Comparison of ENCODE assay signal across 24 mouse cellular contexts in genomic region chr7:143373265-143373664, GRCm38 (mm10).
DNase-seq lines count a peak whose midpoint lies in the region; ATAC-seq lines count a peak whose summit lies in the region.
"Had no signal": no experiment of that assay in that cellular context is flagged by ENCODE, and none has a peak within 500 bp of the region (broad histone marks: within the 10 kb centered on the region; RNA-seq: fewer than 3 reads in every experiment).

No protein-coding gene starts in this region.

- no peaks in the 10 kb centered on the region for H3K36me3 ChIP-seq in heart, embryonic 15.5 days
- H3K36me3 ChIP-seq in embryonic facial prominence, embryonic 13.5 days, result no peaks in the 10 kb centered on the region
- no peaks in the 10 kb centered on the region for H3K36me3 ChIP-seq in macrophage (ENCODE audit: inconsistent target)
- no peaks in the 10 kb centered on the region for H3K36me3 ChIP-seq in intestine, embryonic 16.5 days (ENCODE audit: control insufficient read depth, insufficient read depth, low read length)
- H3K36me3 ChIP-seq: forebrain, embryonic 15.5 days; hindbrain, embryonic 12.5 days; lung, embryonic 15.5 days; midbrain, embryonic 15.5 days; neural tube, embryonic 15.5 days had no signal

- H3K4me3 ChIP-seq in heart, embryonic 15.5 days, result no peak overlapping the region
- H3K4me3 ChIP-seq in embryonic facial prominence, embryonic 13.5 days, result no peak overlapping the region
- H3K4me3 ChIP-seq in macrophage (ENCODE audit: inconsistent target), result no peak overlapping the region
- no peak overlapping the region for H3K4me3 ChIP-seq in intestine, embryonic 16.5 days (ENCODE audit: low read length)
- H3K4me3 ChIP-seq: erythroblast, embryonic 14.5 days; forebrain, embryonic 15.5 days; hindbrain, embryonic 12.5 days; left cerebral cortex, adult 2 months; lung, embryonic 15.5 days; midbrain, embryonic 15.5 days; neural tube, embryonic 15.5 days had no signal

- ATAC-seq in heart, embryonic 15.5 days (replicated peaks; ENCODE audit: insufficient number of reproducible peaks, insufficient read depth, low FRiP score, low read depth), result no peak
- ATAC-seq in embryonic facial prominence, embryonic 13.5 days (ENCODE audit: insufficient number of reproducible peaks, insufficient read depth, low FRiP score, low TSS enrichment, low read depth), result no peak
- no peak for ATAC-seq in intestine, embryonic 16.5 days
- ATAC-seq: forebrain, embryonic 15.5 days; midbrain, embryonic 15.5 days had no signal

- WGBS in heart, embryonic 15.5 days, result 42% methylated on average over 3 of the region's 3 CpGs
- 79% methylated on average over 3 of the region's 3 CpGs for WGBS in embryonic facial prominence, embryonic 13.5 days
- WGBS in macrophage (ENCODE audit: missing documents), result 26% methylated on average over 3 of the region's 3 CpGs
- WGBS in intestine, embryonic 16.5 days, result 82% methylated on average over 3 of the region's 3 CpGs

- DNase-seq in heart, adult 18-20 months, result no peak
- peak; percentile 24 for DNase-seq in c-Kit-positive CD71-negative TER-119-negative erythroid progenitor cells, embryonic 14.5 days (ENCODE audit: low read depth)
- DNase-seq in cerebellum, postnatal 10 days, result no peak
- DNase-seq: adrenal gland, adult 8-10 months; cerebellum, adult 11-12 months; cerebellum, postnatal 36 days; gastrocnemius, postnatal 36 days; kidney, adult 9 months; kidney, postnatal 4 days; layer of hippocampus, adult 9-11 months; spleen, adult 18-20 months; thymus, postnatal 25 days had no signal

- H3K9me3 ChIP-seq in heart, embryonic 15.5 days (replicated peaks), result no peaks in the 10 kb centered on the region
- H3K9me3 ChIP-seq in embryonic facial prominence, embryonic 13.5 days, result no peaks in the 10 kb centered on the region
- no peaks in the 10 kb centered on the region for H3K9me3 ChIP-seq in intestine, embryonic 16.5 days (ENCODE audit: control insufficient read depth, low read length)
- H3K9me3 ChIP-seq: forebrain, embryonic 15.5 days; hindbrain, embryonic 12.5 days; lung, embryonic 15.5 days; midbrain, embryonic 15.5 days; neural tube, embryonic 15.5 days had no signal

- peak overlapping the region; percentile 67 for H3K27ac ChIP-seq in heart, embryonic 15.5 days
- peak overlapping the region; percentile 23; the same call in 1 of the 2 replicates for H3K27ac ChIP-seq in embryonic facial prominence, embryonic 13.5 days
- 0 out of 2 replicates have a peak overlapping the region, but pooled peaks have one; percentile 18 for H3K27ac ChIP-seq in macrophage
- H3K27ac ChIP-seq in intestine, embryonic 16.5 days (ENCODE audit: low read length), result no peak overlapping the region
- H3K27ac ChIP-seq: forebrain, embryonic 15.5 days; hindbrain, embryonic 12.5 days; left cerebral cortex, adult 2 months; liver, embryonic 14.5 days; lung, embryonic 15.5 days; midbrain, embryonic 15.5 days; neural tube, embryonic 15.5 days had no signal

- 0 out of 2 replicates have a peak overlapping the region, but pooled peaks have one; percentile 21 for H3K4me2 ChIP-seq in heart, embryonic 15.5 days
- H3K4me2 ChIP-seq in embryonic facial prominence, embryonic 13.5 days, result no peak overlapping the region
- H3K4me2 ChIP-seq in intestine, embryonic 16.5 days (ENCODE audit: low read depth, low read length), result no peak overlapping the region
- H3K4me2 ChIP-seq: forebrain, embryonic 15.5 days; hindbrain, embryonic 12.5 days; lung, embryonic 15.5 days; midbrain, embryonic 15.5 days; neural tube, embryonic 15.5 days had no signal

- H3K79me2 ChIP-seq in macrophage (ENCODE audit: inconsistent target), result no peaks in the 10 kb centered on the region

- no peaks in the 10 kb centered on the region for H3K27me3 ChIP-seq in heart, embryonic 15.5 days
- H3K27me3 ChIP-seq in embryonic facial prominence, embryonic 13.5 days, result no peaks in the 10 kb centered on the region
- H3K27me3 ChIP-seq in intestine, embryonic 16.5 days (replicated peaks; ENCODE audit: control insufficient read depth, insufficient read depth, low read length), result no peaks in the 10 kb centered on the region
- H3K27me3 ChIP-seq: hindbrain, embryonic 12.5 days; lung, embryonic 15.5 days; midbrain, embryonic 15.5 days; neural tube, embryonic 15.5 days had no signal

- H3K4me1 ChIP-seq in heart, embryonic 15.5 days (replicated peaks), result peaks cover 54% of the 10 kb centered on the region
- H3K4me1 ChIP-seq in embryonic facial prominence, embryonic 13.5 days, result peaks cover 42% of the 10 kb centered on the region
- H3K4me1 ChIP-seq in intestine, embryonic 16.5 days (ENCODE audit: control insufficient read depth, insufficient read depth, low read length), result no peaks in the 10 kb centered on the region
- H3K4me1 ChIP-seq: midbrain, embryonic 15.5 days; neural tube, embryonic 15.5 days had no signal

- H3K9ac ChIP-seq in heart, embryonic 15.5 days, result no peak overlapping the region
- no peak overlapping the region for H3K9ac ChIP-seq in embryonic facial prominence, embryonic 13.5 days
- no peak overlapping the region for H3K9ac ChIP-seq in intestine, embryonic 16.5 days (ENCODE audit: low read depth, low read length)
- H3K9ac ChIP-seq: forebrain, embryonic 15.5 days; hindbrain, embryonic 12.5 days; liver, embryonic 14.5 days; lung, embryonic 15.5 days; midbrain, embryonic 15.5 days; neural tube, embryonic 15.5 days had no signal
